Mouse (Mus musculus) c-Kit-positive CD71-positive TER-119-positive erythroid progenitor cells, embryonic 14.5 days (primary cell): Measurements from ENCODE around the gene Ankrd44.

Experiments
- DNase-seq: peaks from one replicate; pipeline ENCODE4 v3.0.0-alpha.2; 2013; ENCODE audit warnings: low spot score

Gene Ankrd44

DNA sequence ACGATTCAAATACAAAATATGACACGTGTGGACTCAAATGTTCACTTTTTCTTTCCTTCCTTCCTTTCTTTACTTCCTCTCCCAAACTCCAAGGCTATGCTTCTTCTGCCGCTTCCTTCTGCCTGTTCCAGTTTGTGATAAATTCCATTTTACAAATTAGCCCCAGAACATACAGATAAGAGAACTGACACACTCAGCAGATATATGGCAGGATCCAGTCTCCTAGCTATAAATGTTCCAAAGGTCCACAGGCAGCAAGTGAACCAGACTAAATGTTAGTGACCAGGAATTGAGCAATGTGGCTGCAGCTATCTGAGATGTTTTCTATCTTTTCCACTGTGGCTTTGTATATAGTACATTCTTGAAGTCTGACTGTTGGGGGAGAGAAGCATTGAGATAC is 168.9 kb downstream of the Ankrd44 start:
- no peak for DNase-seq

- no peak for DNase-seq
These were observed 170.4 kb downstream of the Ankrd44 start for GRCm38 (mm10) chr1:54755690-54756365.

GRCm38 (mm10) chr1:54749961-54750360 is 176.2 kb downstream of the Ankrd44 start:
- no peak for DNase-seq

GRCm38 (mm10) chr1:54749516-54749915 is 176.7 kb downstream of the Ankrd44 start:
- DNase-seq: no peak

DNA sequence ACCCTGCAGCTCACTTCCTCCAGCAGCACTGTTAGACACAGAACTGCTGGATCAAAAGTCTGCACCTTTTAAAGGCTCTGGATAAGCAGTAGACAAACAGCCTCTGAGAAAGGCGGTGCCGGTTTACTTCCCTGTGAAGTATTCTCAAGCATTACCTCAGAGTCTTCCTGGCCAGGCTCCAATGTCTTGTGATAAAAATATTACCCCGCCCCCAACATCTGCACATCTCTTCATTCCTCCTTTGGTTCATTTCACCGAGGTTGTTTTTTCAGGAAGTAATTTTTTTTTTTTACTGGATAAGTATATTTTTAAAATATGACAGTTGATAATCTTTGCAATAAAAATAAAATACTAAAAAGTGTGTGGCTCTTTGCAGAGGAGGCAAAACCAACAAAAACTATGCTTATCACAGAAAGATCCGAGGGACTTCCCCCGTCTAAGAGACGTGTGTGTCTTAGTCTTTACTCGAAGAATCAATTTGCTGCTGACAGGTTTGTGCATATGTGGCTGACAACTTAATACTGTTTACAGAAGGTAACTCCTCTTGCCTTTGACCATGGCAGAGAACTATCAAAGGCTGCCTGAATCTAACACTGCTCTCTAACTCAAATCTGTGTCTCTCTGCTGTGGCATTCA is 178.3 kb downstream of the Ankrd44 start:
- DNase-seq: no peak

DNA sequence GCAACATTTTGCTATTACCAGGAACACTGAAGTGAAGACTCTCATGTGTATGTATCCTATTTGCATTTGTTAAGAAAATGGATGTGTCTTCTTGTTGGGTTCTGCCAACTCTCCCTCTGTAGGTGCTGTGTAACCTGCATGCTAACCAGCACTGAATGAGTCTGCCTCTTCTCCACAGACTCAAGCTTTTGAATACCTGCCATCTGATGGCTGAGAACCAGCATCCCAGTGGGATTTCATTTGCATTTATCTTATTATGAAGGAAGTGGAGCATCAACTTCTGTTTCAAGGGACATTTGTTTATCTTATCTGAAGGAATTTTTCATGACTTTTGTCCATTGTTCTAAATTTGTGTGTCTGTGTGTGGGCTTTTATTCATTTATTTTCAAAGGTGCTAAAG is 180.5 kb downstream of the Ankrd44 start:
- no peak for DNase-seq

GRCm38 (mm10) chr1:54744171-54744570 is 182.0 kb downstream of the Ankrd44 start:
- no peak for DNase-seq

- no peak for DNase-seq
These were observed 183.1 kb downstream of the Ankrd44 start for GRCm38 (mm10) chr1:54743072-54743471.

DNA sequence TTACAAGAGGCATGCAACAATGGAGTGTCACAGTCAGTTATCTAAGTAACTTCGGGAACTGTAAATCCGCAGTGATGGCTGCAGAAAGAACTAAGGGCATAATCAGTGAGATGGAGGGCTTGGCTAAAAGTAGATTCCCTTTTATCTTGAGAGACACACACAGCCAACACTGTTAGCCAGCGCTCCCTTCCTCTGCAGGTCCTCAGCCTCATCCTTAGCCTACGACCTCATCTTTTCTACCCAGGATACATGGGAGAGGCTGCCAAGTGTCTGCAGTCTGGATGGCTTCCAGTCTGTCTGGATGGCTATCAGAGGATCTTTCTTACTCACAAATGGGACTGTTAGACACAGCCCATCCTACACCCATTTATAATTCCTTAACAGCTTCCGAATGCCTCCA is 185.3 kb downstream of the Ankrd44 start:
- DNase-seq: no peak

- DNase-seq: no peak
These were observed 188.7 kb downstream of the Ankrd44 start for GRCm38 (mm10) chr1:54737472-54737871.

DNA sequence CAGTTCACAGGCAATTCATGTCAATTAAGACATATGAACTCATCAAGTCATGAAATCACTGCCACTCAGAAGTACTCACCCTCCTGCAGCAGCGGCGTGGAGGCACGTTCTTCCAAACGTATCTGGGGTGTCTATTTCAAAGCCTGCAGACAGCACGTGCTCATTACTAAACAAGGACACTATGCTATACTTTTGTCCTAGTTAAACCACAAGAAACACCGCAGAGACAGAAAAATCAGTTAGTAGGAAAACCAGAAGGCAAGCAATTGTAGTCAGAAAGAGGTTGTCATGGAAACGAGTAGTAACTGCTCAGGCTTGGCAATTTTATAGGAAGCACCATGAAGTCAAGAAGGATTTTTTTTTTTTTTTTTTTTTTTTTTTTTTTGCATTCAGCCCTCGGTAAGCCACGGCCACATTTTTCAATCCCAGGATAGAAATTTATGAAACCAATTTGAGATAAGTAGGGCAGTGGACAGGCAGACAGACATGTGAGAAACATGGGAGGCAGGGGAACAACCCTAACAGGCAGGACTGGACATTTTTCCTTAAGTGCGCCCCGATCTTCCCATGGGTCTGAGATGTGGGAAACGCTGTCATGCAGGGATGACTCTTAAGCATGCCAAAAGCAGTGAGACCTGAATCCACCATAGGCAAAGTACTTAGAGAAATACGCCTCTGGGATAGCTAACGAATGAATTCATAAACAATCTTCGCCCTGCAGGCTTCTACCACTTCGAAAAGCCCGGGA is 191.1 kb downstream of the Ankrd44 start:
- no peak for DNase-seq

DNA sequence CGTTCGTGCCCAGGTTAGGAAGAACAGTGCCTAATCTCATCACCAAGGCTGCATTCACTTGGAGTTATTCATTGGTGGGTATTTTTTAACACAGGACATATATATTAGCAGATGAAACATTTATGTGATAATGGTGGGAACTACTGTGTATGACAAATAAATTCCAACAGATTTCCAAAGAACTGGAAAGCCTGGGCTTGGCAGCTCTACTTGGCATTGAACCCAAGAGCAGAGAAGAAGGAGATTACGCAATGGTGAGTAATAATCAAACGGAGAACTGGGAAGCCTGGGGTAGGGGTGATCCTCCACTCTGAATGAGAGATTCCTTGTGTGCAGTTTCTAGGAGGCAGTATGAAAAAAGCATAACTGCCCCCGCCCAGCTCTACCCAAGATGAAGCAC is 196.9 kb downstream of the Ankrd44 start:
- DNase-seq: no peak

DNA sequence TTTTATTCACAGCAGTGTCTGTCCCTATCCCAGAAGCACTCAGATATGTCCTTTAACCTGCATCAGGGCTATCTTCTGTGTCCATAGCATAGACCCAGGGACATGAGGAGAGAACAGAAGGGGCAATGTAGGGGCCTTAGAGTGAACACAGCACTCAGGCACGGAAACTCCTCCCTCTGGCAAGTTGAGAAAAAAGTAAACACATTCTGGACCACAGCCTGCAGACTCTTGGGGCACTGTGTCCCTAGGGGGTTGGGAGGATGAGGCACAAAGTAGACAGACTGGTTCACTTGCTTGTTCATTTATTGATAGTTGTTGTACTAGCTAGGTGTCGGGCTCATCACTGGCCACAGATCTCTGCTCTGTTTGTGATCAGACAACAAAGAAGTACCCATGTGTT is 199.6 kb downstream of the Ankrd44 start:
- no peak for DNase-seq

DNA sequence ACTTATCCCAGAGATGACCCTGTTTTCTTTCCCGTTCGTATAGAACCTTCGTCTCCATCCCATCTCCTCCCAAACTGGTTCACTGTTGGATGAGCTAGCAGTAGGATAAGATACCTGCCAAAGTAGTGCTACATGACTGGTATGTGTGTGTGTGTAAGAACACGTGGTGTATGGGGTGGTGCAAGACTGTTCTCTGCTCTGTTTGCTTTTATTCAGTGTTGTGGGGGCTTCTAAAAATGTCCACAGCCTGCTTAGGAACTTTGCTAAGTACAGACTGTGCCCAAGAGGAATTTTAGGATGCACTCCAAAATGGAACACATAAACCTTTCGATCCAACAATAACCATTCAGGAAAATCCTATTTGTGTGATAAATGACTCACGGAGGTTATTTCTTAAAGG is 209.3 kb downstream of the Ankrd44 start:
- no peak for DNase-seq

GRCm38 (mm10) chr1:54715061-54715760 is 211.0 kb downstream of the Ankrd44 start:
- DNase-seq: no peak

DNA sequence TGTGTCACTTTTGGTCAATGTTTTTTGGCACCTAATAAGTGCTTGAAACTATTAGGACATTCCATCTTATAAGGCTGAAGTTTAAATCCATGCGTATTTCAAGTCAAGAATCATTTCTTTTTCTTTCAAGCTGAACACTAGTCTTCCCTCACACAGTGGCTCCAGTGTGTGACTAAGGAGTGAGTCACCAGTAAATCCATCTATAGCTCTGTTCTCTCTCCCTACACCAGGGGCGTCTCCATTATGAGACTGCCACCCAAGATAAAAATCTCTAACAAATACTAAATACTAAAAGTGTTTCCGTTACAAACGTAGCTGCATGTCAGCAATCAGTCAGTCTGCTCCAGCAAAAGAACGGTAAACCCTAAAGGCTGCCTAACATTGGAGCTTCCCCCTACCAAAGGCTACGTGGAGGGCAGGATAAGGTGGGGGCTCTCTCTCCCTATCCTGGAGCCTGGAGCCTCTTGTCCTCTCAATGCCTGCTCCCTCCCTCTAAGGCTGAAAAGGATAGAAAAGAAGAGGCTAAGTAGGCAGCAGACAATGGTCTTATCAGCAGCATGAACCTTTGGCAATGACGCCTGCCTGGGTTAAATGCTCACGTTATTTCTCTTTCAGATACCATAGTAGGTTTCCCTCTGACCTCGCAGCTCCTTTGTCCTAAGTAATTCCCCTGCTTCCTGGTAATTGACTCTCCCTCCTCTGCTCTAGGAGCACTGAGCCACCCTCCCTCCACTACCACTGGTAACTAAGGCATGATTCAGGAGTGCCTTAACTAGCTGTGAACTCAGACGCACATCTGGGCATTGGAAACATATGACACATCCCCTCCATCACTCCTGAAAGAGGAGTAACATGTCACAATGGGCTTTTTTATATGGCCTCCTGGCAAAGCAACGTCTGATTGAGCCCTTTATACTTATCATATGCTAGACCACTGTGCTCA is 212.7 kb downstream of the Ankrd44 start:
- DNase-seq: no peak

- no peak for DNase-seq
These were observed 214.6 kb downstream of the Ankrd44 start for GRCm38 (mm10) chr1:54711568-54711967.

DNA sequence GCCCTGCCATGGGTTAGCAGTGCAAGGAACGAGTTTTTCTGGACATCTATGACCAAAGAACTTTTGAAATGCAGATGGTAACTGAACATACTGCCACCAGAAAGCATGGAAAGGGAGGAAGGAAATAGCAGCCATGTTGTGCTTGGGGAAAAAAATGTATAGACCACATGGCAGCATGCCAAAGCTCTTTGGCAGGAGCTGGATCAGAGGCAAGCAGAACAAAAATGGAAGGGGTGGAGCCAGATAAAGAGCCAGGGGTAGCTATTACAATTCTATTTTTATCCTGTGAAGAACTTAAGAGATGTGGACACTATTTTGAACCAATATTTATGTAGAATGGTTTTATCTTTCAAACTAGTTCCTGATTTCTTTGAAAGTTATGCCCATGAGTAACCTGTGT is 215.6 kb downstream of the Ankrd44 start:
- DNase-seq: no peak

- DNase-seq: no peak
These were observed 218.2 kb downstream of the Ankrd44 start for GRCm38 (mm10) chr1:54707888-54708565.

DNA sequence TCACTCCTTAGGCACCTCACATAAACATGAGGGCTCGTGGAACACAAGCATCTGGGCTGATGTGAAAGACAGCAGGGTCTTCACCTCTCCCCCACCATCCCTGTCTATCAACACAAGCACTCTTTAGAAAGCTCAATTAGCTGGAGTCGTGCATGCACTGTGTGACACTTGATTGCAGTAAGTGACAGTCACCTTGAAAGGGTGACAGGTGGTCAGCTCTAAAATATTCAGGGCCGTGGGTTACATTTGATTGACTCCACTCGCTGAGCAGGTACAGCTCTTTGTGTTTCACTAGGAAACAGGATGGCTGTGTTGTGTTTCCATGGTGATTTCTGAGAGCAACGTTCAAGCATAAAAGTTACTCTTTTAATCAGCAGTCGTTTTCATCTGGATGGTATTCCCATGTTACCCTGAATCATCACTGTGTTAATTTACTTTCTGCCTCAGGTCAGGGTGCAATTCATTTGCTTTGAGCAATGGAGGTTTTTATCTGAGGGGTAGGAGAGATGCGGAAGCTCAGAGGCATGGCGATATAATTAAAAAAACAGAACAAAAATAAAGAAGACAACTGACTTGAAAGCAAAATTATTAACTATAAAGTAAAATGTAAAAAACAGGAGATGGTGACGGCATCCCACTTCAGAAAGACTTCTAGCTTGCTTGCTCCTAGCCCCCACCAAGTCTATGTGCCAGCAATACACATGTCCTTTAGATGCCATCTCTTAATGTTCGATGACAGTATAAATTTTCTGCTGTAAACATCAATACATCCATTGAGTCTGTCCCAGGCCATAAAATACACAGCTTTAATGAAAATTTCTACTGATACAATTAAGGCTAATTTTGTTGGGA is 218.9 kb downstream of the Ankrd44 start:
- DNase-seq: no peak
